Mouse (Mus musculus) kidney, postnatal 0 days (tissue): ENCODE data around the gene Ehmt2. TPM values are rescaled to one million over a fixed set of nuclear protein-coding genes. Genes with fewer than 3 reads are reported as not detected.

Experiments used
- ATAC-seq: fragments of 200-750 bp; cut with Nextera tagmentation; replicated peaks from 2 replicates; pipeline ENCODE4 v1.8.0; 2017; ENCODE audit warnings: low read depth, moderate number of reproducible peaks, moderate TSS enrichment, moderate library complexity; ENCODE audit not compliant: low FRiP score
- DNase-seq: peaks from one replicate; pipeline ENCODE4 v3.0.0-alpha.2; 2016; ENCODE audit warnings: low spot score
- H3K27ac ChIP-seq: fragments of 300-500 bp; sonication (generic); 2 replicates; pipeline ENCODE4 v1.5.1; 2014; ENCODE audit warnings: mild to moderate bottlenecking
- H3K27me3 ChIP-seq: fragments of 300-500 bp; sonication (generic); 2 replicates; pipeline ENCODE4 v1.6.1; 2014; ENCODE audit warnings: low read length, mixed read lengths; ENCODE audit not compliant: insufficient read depth
- H3K36me3 ChIP-seq: fragments of 300-500 bp; sonication (generic); 2 replicates; pipeline ENCODE4 v1.6.1; 2014; ENCODE audit warnings: low read length, mixed read lengths; ENCODE audit not compliant: insufficient read depth
- H3K4me1 ChIP-seq: fragments of 300-500 bp; sonication (generic); replicated peaks from 2 replicates; pipeline ENCODE4 v1.6.1; 2014; ENCODE audit warnings: antibody characterized with exemption, low read length, mixed read lengths; ENCODE audit not compliant: insufficient read depth
- H3K4me2 ChIP-seq: fragments of 300-500 bp; sonication (generic); 2 replicates; pipeline ENCODE4 v1.6.1; 2014; ENCODE audit warnings: mild to moderate bottlenecking, low read length, moderate library complexity, mixed read lengths
- H3K4me3 ChIP-seq: fragments of 300-500 bp; sonication (generic); replicated peaks from 2 replicates; pipeline ENCODE4 v1.5.1; 2014; ENCODE audit warnings: low read depth, low read length
- H3K9ac ChIP-seq: fragments of 300-500 bp; sonication (generic); 2 replicates; pipeline ENCODE4 v1.6.1; 2014; ENCODE audit warnings: low read depth, low read length
- H3K9me3 ChIP-seq: fragments of 300-500 bp; sonication (generic); replicated peaks from 2 replicates; pipeline ENCODE4 v1.6.1; 2016; ENCODE audit warnings: low read length, inconsistent platforms, mixed read lengths
- CTCF ChIP-seq: IDR thresholded peaks from 2 replicates; pipeline ENCODE4 v1.5.1; 2016; ENCODE audit warnings: antibody characterized with exemption, low read depth, mild to moderate bottlenecking, moderate library complexity
- WGBS: fragments of 180-500 bp; shearing (Covaris S2); extraction: QIAGEN DNeasy Blood & Tissue Kit; methylation state at CpG from one replicate; pipeline ENCODE4 v1.1.7; 2014; 5-methylcytosine and 5-hydroxymethylcytosine counted together
- polyA plus RNA-seq: library from polyadenylated mRNA; unstranded; fragments of >200 nt; fragmentation: Nextera tagmentation; extraction: Ambion mirVana; gene quantifications from 2 replicates; pipeline ENCODE4 v1.2.1, GENCODE M21; 2015

Gene Ehmt2
- polyA plus RNA-seq = 44.1 and 49.1 TPM in 2 replicates

DNA sequence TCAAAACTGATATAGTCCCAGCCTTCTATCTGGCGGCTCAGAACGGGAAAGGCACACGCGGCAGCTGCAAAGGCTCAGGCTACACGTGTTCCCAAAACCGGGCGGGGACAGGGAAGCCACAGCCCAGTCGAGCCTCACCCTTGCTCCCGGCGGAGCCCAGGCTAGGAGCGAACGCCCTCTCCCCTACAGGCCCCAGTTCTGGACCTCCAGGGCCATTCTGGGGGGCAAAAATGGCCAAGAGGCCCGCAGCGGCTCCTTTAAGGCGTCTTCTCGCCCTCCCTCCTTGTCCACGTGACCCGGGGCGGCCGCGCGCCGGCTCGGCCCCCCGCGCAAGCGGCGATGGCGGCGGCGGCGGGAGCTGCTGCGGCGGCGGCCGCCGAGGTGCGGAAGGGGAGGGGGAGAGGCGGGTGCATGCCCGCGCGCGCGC, at the start of gene Ehmt2, which contains the start of gene C2:
Gene Ehmt2 (plus strand): TSS at position 310 of the 427 bp plus-strand sequence.
Gene C2 (minus strand): TSS at position 106 of the 427 bp plus-strand sequence.
- no peak for TF ChIP-seq CTCF
- peak; percentile 53 for ATAC-seq
- Histone ChIP-seq H3K9ac (peak within 1 kb of the TSS; percentile 96), H3K9me3 (no peaks in the 10 kb centered on the region), H3K4me2 (peak within 1 kb of the TSS; percentile 89), H3K36me3 (peaks cover 18% of the 10 kb centered on the region), H3K4me3 (peak within 1 kb of the TSS; percentile 96), H3K27me3 (no peaks in the 10 kb centered on the region), H3K27ac (peak within 1 kb of the TSS; percentile 95), H3K4me1 (peaks cover 14% of the 10 kb centered on the region)
- peak; percentile 88 for DNase-seq
- WGBS = 0% methylated on average over 14 of the region's 44 CpGs

DNA sequence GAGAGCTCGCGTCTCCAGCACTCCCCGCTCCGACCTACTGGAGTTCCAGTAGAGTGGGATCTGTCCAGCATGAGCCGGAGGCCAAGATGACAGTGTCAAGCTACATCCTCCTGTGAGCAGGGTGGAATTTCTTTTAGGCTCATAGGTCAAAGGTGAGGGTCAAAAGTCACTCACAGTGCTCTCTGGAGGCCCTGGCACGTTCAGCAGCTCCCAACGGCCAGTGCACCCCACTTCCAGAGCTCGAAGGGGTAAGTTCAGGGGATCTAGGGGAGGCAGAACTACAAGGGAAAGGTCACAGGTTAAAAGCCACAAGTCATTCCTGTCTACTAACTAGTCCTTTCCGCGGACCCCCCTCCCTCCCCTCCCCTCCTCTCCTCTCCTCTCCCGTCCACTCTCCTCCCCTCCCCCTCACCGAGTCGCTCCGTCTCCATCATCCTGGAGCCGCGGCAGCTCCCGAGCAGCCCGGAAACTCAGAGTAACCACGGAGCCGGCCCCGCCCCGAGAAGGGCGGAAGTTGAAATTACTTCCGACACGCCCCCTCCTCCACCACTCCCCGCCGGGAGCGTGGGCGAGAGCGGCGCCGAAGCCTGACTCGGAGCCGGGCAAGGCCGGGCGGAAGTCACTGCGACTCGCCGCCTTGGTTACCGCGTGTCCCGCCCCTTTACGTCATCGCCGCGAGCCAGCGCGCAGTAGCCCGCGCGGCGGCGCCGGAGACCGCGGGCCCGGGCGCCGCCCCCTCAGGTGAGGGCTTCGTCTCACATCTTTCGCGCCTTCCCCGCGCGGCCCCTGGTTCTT, 48.4 kb upstream of the Ehmt2 start, which contains the start of the genes Skiv2l and Nelfe:
Gene Skiv2l (minus strand): TSS at position 489 of the 795 bp plus-strand sequence.
Gene Nelfe (plus strand): TSS at position 670 of the 795 bp plus-strand sequence.
- ATAC-seq = peak; percentile 96
- DNase-seq = peak; percentile 98
- Histone ChIP-seq H3K27me3 (no peaks in the 10 kb centered on the region), H3K4me3 (peak within 1 kb of the TSS; percentile 87), H3K9ac (peak within 1 kb of the TSS; percentile 80), H3K9me3 (no peaks in the 10 kb centered on the region), H3K4me1 (peaks cover 8% of the 10 kb centered on the region), H3K27ac (peak within 1 kb of the TSS; percentile 56; the same call in 1 of the 2 replicates), H3K4me2 (peak within 1 kb of the TSS; percentile 97), H3K36me3 (peaks cover 52% of the 10 kb centered on the region)
- WGBS = 1% methylated on average over 65 of the region's 65 CpGs
- no peak for TF ChIP-seq CTCF

DNA sequence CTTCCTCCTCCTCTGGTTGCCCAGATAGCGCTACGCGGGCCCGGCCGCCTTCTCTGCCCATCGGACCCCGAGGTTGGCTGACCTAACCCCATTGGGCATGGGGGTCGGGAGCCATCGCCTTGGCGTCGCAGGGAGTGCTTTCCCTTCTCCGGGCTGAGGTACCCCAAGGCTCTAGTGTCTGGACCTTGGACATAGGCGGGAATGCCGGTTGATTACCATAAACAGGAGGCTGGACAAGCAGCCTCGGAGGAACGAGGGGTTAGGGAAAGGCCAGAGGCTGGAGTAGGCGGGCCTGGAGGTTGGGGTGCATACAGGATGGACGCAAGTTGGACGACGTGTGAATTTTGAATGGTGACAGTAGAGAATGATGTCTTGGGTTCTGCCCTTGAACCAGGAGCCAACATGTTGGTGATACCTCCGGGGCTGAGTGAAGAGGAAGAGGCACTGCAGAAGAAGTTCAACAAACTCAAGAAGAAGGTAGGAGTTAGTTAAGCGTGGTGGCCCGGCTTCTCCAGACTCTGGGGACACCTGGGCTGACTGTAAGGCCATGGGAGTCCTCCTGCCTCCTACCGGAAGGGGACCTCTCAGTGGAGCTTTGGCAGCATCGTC, 47.6 kb upstream of the Ehmt2 start:
- Histone ChIP-seq H3K9ac (peak overlapping the region; percentile 80), H3K36me3 (peaks cover 45% of the 10 kb centered on the region), H3K9me3 (no peaks in the 10 kb centered on the region), H3K4me1 (peaks cover 8% of the 10 kb centered on the region), H3K27ac (peak overlapping the region; percentile 56; the same call in 1 of the 2 replicates), H3K4me3 (peak overlapping the region; percentile 87), H3K27me3 (no peaks in the 10 kb centered on the region), H3K4me2 (peak overlapping the region; percentile 97)
- ATAC-seq (no peak; the same call in 1 of the 2 replicates), DNase-seq (no peak)
- 1% methylated on average over 25 of the region's 25 CpGs for WGBS
- TF ChIP-seq CTCF = no peak

DNA sequence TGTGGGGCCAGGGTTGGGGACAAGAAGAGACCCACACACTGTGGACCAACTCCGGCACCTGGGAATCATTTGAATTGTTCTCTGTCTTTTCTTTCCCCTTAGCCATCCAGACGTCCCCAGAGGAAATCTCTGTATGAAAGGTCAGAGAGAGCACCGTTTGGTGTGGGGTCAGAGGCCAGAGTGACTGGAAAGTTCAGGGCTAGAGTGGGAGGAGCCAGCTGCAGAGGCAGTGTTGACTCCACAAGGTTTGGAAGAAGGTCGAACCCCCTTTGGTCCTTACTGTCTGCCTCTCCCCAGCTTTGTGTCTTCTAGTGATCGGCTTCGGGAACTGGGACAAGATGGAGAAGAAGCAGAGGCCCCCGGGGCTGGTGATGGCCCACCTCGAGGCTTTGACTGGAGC, 44.8 kb upstream of the Ehmt2 start:
- no peak overlapping the region for H3K27ac ChIP-seq
- no peak overlapping the region for H3K4me2 ChIP-seq
- no peaks in the 10 kb centered on the region for H3K9me3 ChIP-seq
- peaks cover 8% of the 10 kb centered on the region for H3K4me1 ChIP-seq
- peaks cover 31% of the 10 kb centered on the region for H3K36me3 ChIP-seq
- no peaks in the 10 kb centered on the region for H3K27me3 ChIP-seq
- H3K4me3 ChIP-seq = no peak overlapping the region
- 72% methylated on average over 8 of the region's 8 CpGs for WGBS
- DNase-seq (no peak), ATAC-seq (no peak)
- H3K9ac ChIP-seq = no peak overlapping the region
- no peak for TF ChIP-seq CTCF

DNA sequence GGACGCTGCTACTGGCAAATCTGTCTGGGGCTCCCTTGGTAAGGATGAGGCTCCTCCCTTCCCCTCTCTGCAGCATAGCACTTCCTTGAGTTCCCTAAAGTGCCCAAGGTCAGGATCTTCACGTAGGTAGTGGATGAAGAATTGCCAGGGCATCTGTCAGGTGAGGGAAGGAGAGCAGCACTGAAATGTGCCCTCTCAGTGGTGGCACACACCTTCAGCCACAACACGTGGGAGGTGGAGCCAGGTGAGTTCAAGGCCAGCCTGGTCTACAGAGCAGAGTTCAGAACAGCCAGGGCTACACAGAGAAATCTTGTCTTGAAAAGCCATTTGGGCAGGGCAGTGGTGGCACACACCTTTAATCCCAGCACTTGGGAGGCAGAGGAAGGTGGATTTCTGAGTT, 43.5 kb upstream of the Ehmt2 start:
- no peak for DNase-seq
- WGBS = 72% methylated on average over 3 of the region's 3 CpGs
- Histone ChIP-seq H3K9ac (no peak overlapping the region), H3K27me3 (no peaks in the 10 kb centered on the region), H3K4me1 (peaks cover 8% of the 10 kb centered on the region), H3K4me3 (no peak overlapping the region), H3K36me3 (peaks cover 31% of the 10 kb centered on the region), H3K4me2 (no peak overlapping the region), H3K9me3 (no peaks in the 10 kb centered on the region), H3K27ac (no peak overlapping the region)
- no peak for TF ChIP-seq CTCF
- ATAC-seq = no peak

DNA sequence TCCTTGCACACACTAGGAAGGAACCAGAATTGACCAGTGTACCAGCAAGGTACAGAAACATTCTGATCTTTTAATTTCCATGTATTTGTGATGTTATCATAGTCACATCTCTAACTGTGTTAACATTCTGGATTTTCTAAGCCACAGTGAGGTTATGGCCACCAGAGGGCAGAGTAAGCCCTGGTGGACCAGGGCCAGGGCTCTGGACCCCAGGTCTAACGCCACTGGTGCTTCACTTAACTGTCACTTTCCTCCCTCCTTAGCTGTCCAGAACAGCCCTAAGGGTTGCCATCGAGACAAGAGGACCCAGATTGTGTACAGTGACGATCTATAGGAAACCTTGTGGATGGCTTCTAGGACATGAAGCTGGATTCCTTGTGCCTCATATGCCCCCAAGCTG, 42.4 kb upstream of the Ehmt2 start:
- peak; percentile 67 for DNase-seq
- WGBS = 34% methylated on average over 3 of the region's 3 CpGs

More for the DNA sequence above, 42.4 kb upstream of the Ehmt2 start:
- no peak for ATAC-seq
- no peaks in the 10 kb centered on the region for H3K9me3 ChIP-seq
- H3K9ac ChIP-seq = no peak overlapping the region
- no peak overlapping the region for H3K27ac ChIP-seq
- peak; percentile 90 for TF ChIP-seq CTCF
- no peak overlapping the region for H3K4me2 ChIP-seq
- peaks cover 7% of the 10 kb centered on the region for H3K4me1 ChIP-seq
- peaks cover 31% of the 10 kb centered on the region for H3K36me3 ChIP-seq
- H3K27me3 ChIP-seq = no peaks in the 10 kb centered on the region
- H3K4me3 ChIP-seq = no peak overlapping the region
